25 mouse cellular contexts compared by ENCODE assay signal in the genomic region with DNA sequence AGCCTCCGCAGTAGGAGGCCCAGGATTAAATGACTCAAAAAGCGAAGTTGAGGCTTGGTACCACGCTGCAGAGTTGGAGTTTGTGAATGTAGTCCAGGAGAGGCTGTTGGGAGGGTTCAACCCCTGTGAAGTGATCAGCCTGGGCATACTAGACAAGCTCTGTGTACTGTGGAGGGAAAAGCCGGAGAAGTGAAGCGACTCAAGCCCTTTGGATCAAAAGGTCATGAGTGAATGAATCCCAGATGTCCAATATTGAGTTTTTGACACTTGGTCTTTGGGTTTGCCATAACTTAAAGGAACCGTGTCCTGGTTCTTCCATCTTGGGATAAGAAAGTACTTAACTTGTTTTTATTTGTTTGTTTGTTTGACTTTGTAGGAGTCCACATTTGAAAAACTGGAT.
"Had no signal": no experiment of that assay in that cellular context is flagged by ENCODE, and none has a peak within 500 bp of the region (broad histone marks: within the 10 kb centered on the region; RNA-seq: fewer than 3 reads in every experiment).

No protein-coding gene starts in this region.

- H3K27ac ChIP-seq: gastrocnemius, adult 2 months; heart, embryonic 10.5 days; hindbrain, embryonic 10.5 days; hindbrain, embryonic 12.5 days; hindbrain, embryonic 14.5 days; intestine, embryonic 15.5 days; kidney, embryonic 15.5 days; kidney, postnatal 0 days; limb, embryonic 13.5 days; limb, embryonic 15.5 days; liver, embryonic 12.5 days; liver, embryonic 14.5 days had no signal

- H3K27me3 ChIP-seq: heart, embryonic 12.5 days; intestine, embryonic 15.5 days; kidney, embryonic 15.5 days; limb, embryonic 13.5 days; limb, embryonic 15.5 days; liver, embryonic 12.5 days had no signal

- DNase-seq: gastrocnemius, adult 2 months; gastrocnemius, postnatal 10 days; gastrocnemius, postnatal 25 days; heart, adult 18-20 months; heart, postnatal 10 days; heart, postnatal 4 days; kidney, adult 18-20 months; kidney, adult 9 months; kidney, postnatal 14 days; kidney, postnatal 36 days; layer of hippocampus, adult 9-11 months; layer of hippocampus, postnatal 36 days; left cerebral cortex, postnatal 4 days had no signal

- H3K4me1 ChIP-seq: heart, embryonic 10.5 days; hindbrain, embryonic 12.5 days; intestine, embryonic 15.5 days; limb, embryonic 15.5 days; liver, embryonic 12.5 days had no signal

- H3K36me3 ChIP-seq: heart, embryonic 10.5 days; heart, embryonic 12.5 days; hindbrain, embryonic 10.5 days; hindbrain, embryonic 12.5 days; intestine, embryonic 15.5 days; kidney, embryonic 15.5 days; limb, embryonic 13.5 days; limb, embryonic 15.5 days; liver, embryonic 12.5 days had no signal

- H3K4me3 ChIP-seq: gastrocnemius, adult 2 months; heart, embryonic 10.5 days; heart, embryonic 12.5 days; hindbrain, embryonic 10.5 days; hindbrain, embryonic 12.5 days; intestine, embryonic 15.5 days; kidney, embryonic 15.5 days; limb, embryonic 13.5 days; limb, embryonic 15.5 days; liver, embryonic 12.5 days had no signal
